Mouse (Mus musculus): ENCODE measurements at regions not wholly inside any gene's neighbourhood (a gene's known extent, or its start where the extent isn't known, plus 50 kb on each side); places are given as distances from the start of the nearest gene placed in this dataset.

DNA sequence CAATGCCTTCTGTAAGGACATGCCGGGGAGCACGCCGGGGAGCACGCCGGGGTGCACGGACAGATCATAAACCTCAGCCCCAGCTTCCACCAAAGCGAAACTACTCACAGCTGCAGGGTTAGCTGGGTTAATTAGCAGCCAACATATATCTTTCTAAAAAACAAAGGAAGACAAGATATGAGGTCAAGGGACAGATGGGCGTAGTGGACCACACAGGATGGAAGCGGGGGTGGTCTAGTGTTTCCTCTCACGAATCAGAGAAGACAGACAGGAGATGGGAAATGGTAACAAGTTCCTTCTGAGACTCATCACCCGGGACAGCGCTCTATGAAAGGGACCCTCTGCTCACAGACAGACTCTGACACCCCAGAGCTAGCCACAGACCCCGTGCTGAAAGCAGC is 60.0 kb upstream of the Ajap1 start:
- TF ChIP-seq POLR2A (IDR thresholded peaks at IDR 0.05; ENCODE audit: borderline replicate concordance, extremely low read depth, insufficient read depth, insufficient read length, poor library complexity, severe bottlenecking) = no peak
- no peak for TF ChIP-seq CTCF (IDR thresholded peaks at IDR 0.05; ENCODE audit: borderline replicate concordance, extremely low read depth, insufficient read depth, insufficient read length)

DNA sequence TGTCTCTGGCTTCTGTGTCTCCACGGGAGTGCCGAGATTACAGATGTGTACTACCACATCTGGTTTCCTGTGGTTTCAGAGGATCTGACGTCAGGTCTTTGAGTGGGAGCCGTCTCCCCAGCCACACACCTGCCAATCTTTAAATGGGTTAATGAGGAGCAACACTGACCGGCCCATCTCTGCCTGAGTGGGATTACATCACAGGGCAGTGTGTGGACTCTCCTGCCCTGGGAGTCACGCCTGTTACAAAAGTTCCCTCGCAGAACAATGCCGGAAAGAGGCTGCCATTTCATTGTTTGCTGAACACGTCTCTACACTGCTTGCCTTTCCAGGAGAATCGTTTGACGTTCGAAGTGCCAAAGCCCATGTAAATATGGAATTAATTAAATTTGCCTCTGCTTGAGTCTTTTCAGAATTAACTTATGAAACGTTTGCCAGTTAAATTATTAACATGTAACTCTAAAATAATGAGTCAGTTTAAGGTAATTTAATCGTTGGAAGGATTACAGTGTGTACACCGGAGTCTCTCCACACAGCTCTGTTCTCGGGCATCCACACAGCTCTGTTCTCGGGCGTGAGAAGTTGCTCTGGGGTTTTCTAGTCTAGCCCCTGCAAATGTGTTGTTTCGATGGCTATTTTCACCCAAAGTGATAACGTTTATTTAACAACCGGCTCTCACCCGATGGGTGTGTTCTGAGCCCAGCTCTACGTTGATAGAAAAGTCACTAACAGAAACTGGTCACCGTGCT is 61.5 kb upstream of the Ajap1 start:
- TF ChIP-seq POLR2A (IDR thresholded peaks at IDR 0.05; ENCODE audit: borderline replicate concordance, extremely low read depth, insufficient read depth, insufficient read length, poor library complexity, severe bottlenecking) (no peak), CTCF (IDR thresholded peaks at IDR 0.05; ENCODE audit: borderline replicate concordance, extremely low read depth, insufficient read depth, insufficient read length) (no peak)
- peak; percentile 24 for DNase-seq (ENCODE audit: low read depth)

More for the DNA sequence above, 60.0 kb upstream of the Ajap1 start:
- DNase-seq (ENCODE audit: low read depth) = no peak

DNA sequence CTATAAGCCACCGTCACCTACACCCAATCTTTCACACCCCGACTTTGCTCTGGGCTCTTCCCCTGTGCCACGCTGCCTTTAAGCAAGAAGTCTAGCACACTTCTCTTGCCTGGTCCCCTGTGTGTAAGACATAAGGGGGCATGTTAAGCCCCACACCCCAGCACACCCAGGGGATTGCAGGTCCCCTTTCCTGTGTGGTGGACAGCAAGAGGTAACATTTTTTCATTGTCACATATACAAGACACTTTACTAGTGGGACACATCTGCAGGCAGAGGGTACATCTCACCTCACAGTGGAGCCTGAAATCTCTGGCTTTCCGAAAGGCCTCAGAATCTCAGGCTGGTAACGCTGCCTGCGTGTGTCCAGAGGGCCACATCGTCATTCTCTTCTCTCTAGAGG is 64.1 kb upstream of the Ajap1 start:
- no peak for DNase-seq (ENCODE audit: low read depth)
- TF ChIP-seq POLR2A (IDR thresholded peaks at IDR 0.05; ENCODE audit: borderline replicate concordance, extremely low read depth, insufficient read depth, insufficient read length, poor library complexity, severe bottlenecking) (no peak), CTCF (IDR thresholded peaks at IDR 0.05; ENCODE audit: borderline replicate concordance, extremely low read depth, insufficient read depth, insufficient read length) (no peak)

GRCm38 (mm10) chr4:153547111-153547510 is 64.5 kb upstream of the Ajap1 start:
- no peak for DNase-seq (ENCODE audit: low read depth)
- TF ChIP-seq POLR2A (IDR thresholded peaks at IDR 0.05; ENCODE audit: borderline replicate concordance, extremely low read depth, insufficient read depth, insufficient read length, poor library complexity, severe bottlenecking) = no peak
- TF ChIP-seq CTCF (IDR thresholded peaks at IDR 0.05; ENCODE audit: borderline replicate concordance, extremely low read depth, insufficient read depth, insufficient read length) = no peak

- DNase-seq (ENCODE audit: low read depth) = peak; percentile 66
- TF ChIP-seq POLR2A (IDR thresholded peaks at IDR 0.05; ENCODE audit: borderline replicate concordance, extremely low read depth, insufficient read depth, insufficient read length, poor library complexity, severe bottlenecking) (no peak), CTCF (IDR thresholded peaks at IDR 0.05; ENCODE audit: borderline replicate concordance, extremely low read depth, insufficient read depth, insufficient read length) (no peak)
Observed at GRCm38 (mm10) chr4:153547871-153548270, 65.3 kb upstream of the Ajap1 start.

DNA sequence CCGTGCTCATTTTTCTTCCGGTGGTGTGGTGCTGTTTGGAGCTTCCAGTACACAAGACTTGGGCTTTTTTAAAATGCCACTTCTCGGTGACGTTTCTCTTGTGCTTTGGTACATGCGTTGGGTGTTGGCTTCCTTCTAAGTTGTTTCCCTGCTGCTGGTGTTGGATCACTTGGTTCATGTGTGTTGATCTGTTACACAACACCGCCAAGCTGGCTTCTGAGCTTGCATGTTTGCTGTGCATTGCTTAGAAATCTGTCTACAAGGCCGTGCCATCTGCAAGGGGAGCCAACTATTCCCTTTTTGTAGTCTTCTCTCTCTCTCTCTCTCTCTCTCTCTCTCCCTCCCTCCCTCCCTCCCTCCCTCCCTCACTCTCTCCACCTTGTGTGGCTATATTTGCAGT is 68.7 kb upstream of the Ajap1 start:
- DNase-seq (ENCODE audit: low read depth) = peak; percentile 26
- no peak for TF ChIP-seq POLR2A (IDR thresholded peaks at IDR 0.05; ENCODE audit: borderline replicate concordance, extremely low read depth, insufficient read depth, insufficient read length, poor library complexity, severe bottlenecking)
- no peak for TF ChIP-seq CTCF (IDR thresholded peaks at IDR 0.05; ENCODE audit: borderline replicate concordance, extremely low read depth, insufficient read depth, insufficient read length)

DNA sequence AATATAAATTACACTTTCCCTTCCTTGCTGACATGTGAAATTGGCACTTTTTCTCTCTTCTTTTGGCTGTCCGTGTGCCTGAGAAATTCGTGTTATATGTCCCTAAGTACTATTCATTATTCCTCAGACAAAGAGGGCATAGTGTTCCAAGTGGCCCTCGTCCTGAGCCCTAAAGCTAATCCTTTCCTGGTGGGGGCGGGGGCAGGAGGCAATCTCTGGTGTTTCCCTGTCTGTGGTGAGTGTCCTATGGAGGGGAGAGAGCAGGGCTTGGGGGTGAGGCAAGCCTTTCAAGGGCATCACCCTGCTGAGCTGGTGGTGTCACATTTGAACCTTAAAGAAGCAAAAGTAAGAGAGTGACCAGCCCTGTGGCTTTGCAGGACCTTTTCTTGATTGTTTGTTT is 69.9 kb upstream of the Ajap1 start:
- no peak for DNase-seq (ENCODE audit: low read depth)
- no peak for TF ChIP-seq POLR2A (IDR thresholded peaks at IDR 0.05; ENCODE audit: borderline replicate concordance, extremely low read depth, insufficient read depth, insufficient read length, poor library complexity, severe bottlenecking)
- no peak for TF ChIP-seq CTCF (IDR thresholded peaks at IDR 0.05; ENCODE audit: borderline replicate concordance, extremely low read depth, insufficient read depth, insufficient read length)

- TF ChIP-seq CTCF (IDR thresholded peaks at IDR 0.05; ENCODE audit: borderline replicate concordance, extremely low read depth, insufficient read depth, insufficient read length) (no peak), POLR2A (IDR thresholded peaks at IDR 0.05; ENCODE audit: borderline replicate concordance, extremely low read depth, insufficient read depth, insufficient read length, poor library complexity, severe bottlenecking) (no peak)
- DNase-seq (ENCODE audit: low read depth) = peak; percentile 27
Observed at GRCm38 (mm10) chr4:153557812-153558608, 75.4 kb upstream of the Ajap1 start.

GRCm38 (mm10) chr4:153559568-153559967 is 77.0 kb upstream of the Ajap1 start:
- TF ChIP-seq POLR2A (IDR thresholded peaks at IDR 0.05; ENCODE audit: borderline replicate concordance, extremely low read depth, insufficient read depth, insufficient read length, poor library complexity, severe bottlenecking) = no peak
- no peak for TF ChIP-seq CTCF (IDR thresholded peaks at IDR 0.05; ENCODE audit: borderline replicate concordance, extremely low read depth, insufficient read depth, insufficient read length)
- DNase-seq (ENCODE audit: low read depth) = no peak

GRCm38 (mm10) chr4:153560193-153560592 is 77.6 kb upstream of the Ajap1 start:
- TF ChIP-seq CTCF (IDR thresholded peaks at IDR 0.05; ENCODE audit: borderline replicate concordance, extremely low read depth, insufficient read depth, insufficient read length) = no peak
- no peak for TF ChIP-seq POLR2A (IDR thresholded peaks at IDR 0.05; ENCODE audit: borderline replicate concordance, extremely low read depth, insufficient read depth, insufficient read length, poor library complexity, severe bottlenecking)
- peak; percentile 74 for DNase-seq (ENCODE audit: low read depth)

- TF ChIP-seq CTCF (IDR thresholded peaks at IDR 0.05; ENCODE audit: borderline replicate concordance, extremely low read depth, insufficient read depth, insufficient read length) (no peak), POLR2A (IDR thresholded peaks at IDR 0.05; ENCODE audit: borderline replicate concordance, extremely low read depth, insufficient read depth, insufficient read length, poor library complexity, severe bottlenecking) (no peak)
- no peak for DNase-seq (ENCODE audit: low read depth)
Observed at GRCm38 (mm10) chr4:153560956-153561355, 78.3 kb upstream of the Ajap1 start.

Data from brain, embryonic 14.5 days (tissue).